Mouse (Mus musculus) B cell, adult 62 days (primary cell): ENCODE results near the gene Fam24a. TPM values are rescaled to one million over a fixed set of nuclear protein-coding genes. Genes with fewer than 3 reads are reported as not detected.

ENCODE experiments used
- total RNA-seq: library from RNA; stranded (reverse); gene quantifications from 4 replicates; pipeline ENCODE4 v1.2.4, GENCODE M21; 2023

Fam24a gene
- not detected in 4 replicates for total RNA-seq

DNA sequence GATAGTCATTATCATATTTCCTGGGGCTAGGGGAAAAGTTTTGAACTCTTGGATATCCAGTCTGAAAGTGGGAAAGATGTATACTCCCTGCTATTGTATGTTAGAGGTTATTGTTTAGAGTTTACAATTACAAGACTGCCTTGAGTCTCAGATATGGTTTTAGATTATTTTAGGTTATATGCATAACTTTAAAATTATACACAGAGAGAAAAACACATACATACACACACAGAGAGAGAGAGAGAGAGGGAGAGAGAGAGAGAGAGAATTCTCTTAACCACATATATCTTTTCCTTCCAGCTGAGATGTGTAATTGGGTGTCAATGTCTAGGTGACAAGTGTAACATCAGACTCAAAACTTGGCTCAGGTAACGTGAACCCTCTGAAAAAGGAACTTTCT, at the start of gene Fam24a:
Gene Fam24a, plus strand, starts transcription at position 301 of the 400 bp plus-strand sequence.

DNA sequence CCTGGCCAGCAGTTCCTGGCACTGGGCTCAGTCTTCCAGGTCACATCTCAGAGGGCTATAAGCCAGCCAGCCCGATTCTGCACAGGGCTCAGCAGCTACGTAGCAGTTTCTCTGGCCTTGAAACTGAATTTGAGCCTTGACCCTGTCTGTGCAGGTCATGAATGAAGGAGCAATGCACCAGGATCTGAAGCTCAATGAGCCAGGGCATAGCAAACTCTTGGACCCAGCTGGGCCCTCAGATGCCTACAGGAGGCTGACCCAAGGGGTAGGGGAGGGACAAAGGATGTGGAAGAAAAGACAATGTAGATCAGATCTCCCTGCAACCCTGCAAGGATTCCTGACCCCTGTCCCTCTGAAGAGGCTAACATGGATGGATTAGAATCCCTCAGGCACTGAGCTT, 11.5 kb upstream of the Fam24a start, which contains the start of gene Cuzd1:
Gene Cuzd1, minus strand, starts transcription at position 101 of the 400 bp plus-strand sequence.

DNA sequence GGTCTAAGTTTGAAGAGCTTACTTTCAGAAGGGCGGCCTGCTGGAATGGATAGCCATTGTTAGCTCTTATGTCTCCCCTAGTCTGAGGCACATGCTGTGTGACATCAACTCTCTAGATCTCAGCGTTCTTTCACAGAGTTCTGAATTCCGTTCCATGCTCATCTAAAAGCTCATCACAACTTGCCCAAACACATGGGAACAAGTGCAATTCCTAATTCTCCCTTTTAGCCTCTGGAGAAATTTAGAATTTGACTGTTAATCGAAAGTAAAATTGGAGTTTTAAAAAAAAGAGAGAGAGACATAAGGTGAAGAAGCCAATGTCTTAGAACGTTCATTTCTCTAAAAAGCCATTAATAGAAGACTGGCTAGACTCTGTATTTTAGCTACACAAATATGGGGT, 4.2 kb upstream of the Fam24a start, which contains the start of gene Fam24b:
Gene Fam24b, minus strand, starts transcription at position 101 of the 400 bp plus-strand sequence.

DNA sequence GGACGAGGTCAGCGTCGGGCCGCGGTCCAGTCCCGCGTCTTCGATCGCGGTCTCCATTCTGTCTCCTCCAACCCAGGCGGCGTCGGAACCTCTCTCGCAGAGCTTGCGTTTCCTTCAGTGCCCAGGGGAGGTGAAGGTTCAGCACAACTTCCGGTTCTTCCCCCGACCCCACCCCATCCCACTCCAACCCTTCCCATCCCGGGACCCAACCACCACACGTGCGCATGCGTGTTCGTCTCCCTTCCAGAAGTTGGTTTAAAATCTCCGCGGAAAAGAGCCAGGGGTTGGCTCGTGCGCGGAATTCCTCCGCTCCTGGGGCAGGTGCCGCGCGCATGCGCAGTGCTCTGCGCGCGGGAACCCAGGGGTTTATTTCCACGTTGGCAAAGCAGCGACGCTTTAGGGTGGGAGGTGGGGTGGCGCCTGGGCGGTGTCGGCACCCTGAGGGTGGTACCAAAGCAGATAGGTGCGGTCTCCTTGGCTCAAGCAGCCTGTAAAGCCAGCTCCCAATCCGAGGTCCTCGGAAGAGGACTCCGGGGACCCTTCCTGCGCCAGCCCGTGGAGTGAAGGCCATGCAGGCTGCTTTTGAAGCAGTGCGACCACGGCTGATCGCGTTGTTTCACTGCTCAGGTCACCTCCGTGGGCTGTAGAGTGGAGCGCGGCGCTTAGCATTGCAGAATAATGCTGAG, 29.1 kb downstream of the Fam24a start, which contains the start of gene 2310057M21Rik:
Gene 2310057M21Rik, minus strand, starts transcription at position 145 of the 686 bp plus-strand sequence.

DNA sequence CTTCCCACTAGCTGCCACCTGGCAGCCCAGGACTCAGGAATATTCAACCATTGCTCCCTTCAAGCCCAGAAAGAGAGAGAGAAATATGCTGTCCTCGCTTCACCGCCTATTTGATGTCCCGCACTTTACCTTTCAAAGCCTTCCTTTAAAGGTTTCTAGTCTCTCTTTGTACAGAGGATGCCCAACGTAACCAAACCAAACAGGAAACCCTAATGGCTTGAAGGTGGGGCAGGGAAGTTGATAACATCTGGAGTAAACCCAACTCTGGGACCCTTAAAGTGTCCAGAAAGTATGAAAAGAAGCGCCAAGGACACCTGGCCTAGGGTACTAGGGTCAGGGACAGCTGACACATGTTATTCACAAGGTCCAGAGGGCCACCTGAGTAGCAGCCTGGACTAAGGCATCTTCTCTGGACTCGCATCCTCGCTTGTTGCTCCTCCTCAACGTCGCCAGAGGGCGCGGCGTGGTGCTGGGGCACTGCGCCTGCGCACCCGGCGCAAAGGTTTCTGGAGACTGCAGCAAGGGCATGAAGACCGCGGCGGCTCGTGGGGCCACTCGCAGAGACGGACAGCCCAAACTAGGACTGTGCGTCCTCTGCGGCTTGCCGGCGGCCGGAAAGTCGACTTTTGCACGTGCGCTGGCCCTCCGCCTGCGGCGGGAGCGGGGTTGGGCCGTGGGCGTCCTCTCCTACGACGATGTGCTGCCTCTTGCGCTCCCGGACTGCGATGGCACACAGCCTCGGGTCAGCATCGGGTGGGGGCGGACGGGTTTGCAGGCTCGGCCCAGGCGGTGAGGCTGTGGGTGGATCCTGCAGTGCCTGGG, 37.2 kb downstream of the Fam24a start, which contains the start of gene Pstk:
Gene Pstk, plus strand, starts transcription at position 494 of the 822 bp plus-strand sequence.

Other genes starting within 250 kb of the Fam24a start
- not detected in 4 replicates for gene 4933402N03Rik, start 187.6 kb upstream of the Fam24a start, total RNA-seq
- not detected in 4 replicates for gene 5430419D17Rik, start 159.5 kb upstream of the Fam24a start, total RNA-seq
- not detected in 4 replicates for gene Cuzd1, start 11.6 kb upstream of the Fam24a start, total RNA-seq
- 1.4 TPM in 1 of 4 replicates, not detected in the others for gene Fam24b, start 4.3 kb upstream of the Fam24a start, total RNA-seq
- 18.6 to 22.1 TPM (median 19.9 TPM) in 4 replicates for gene 2310057M21Rik, start 28.9 kb downstream of the Fam24a start, total RNA-seq
- gene Pstk, start 37.3 kb downstream of the Fam24a start, total RNA-seq = 13.3 to 16.0 TPM (median 14.6 TPM) in 4 replicates
- 54.5 to 76.7 TPM (median 69.1 TPM) in 4 replicates for gene Ikzf5, start 76.7 kb downstream of the Fam24a start, total RNA-seq
- 20.0 to 23.5 TPM (median 20.9 TPM) in 4 replicates for gene Acadsb, start 76.7 kb downstream of the Fam24a start, total RNA-seq
- not detected in 4 replicates for gene Hmx3, start 209.0 kb downstream of the Fam24a start, total RNA-seq
- not detected in 4 replicates for gene Hmx2, start 214.9 kb downstream of the Fam24a start, total RNA-seq
- 47.2 to 57.2 TPM (median 48.1 TPM) in 4 replicates for gene Bub3, start 226.4 kb downstream of the Fam24a start, total RNA-seq